Mouse (Mus musculus) E14TG2a.4 (cell line): ENCODE measurements around the gene H60b.

Experiments used
- CTCF ChIP-seq: conservative IDR thresholded peaks from 2 replicates; pipeline ENCODE4 v1.5.1; 2014; ENCODE audit warnings: low read length
- NANOG ChIP-seq: IDR thresholded peaks from 2 replicates; pipeline ENCODE4 v1.6.1; 2014; ENCODE audit warnings: borderline replicate concordance, low read length, mixed read lengths
- POU5F1 ChIP-seq: IDR thresholded peaks from 2 replicates; pipeline ENCODE4 v1.6.1; 2014; ENCODE audit warnings: low read length, borderline replicate concordance

GRCm38 (mm10) chr10:22265060-22265459 is 106.7 kb downstream of the H60b start:
- no peak for TF ChIP-seq CTCF
- no peak for TF ChIP-seq POU5F1
- no peak for TF ChIP-seq NANOG
